Mouse (Mus musculus): ENCODE measurements at regions not wholly inside any gene's neighbourhood (a gene's known extent, or its start where the extent isn't known, plus 50 kb on each side); places are given as distances from the start of the nearest gene placed in this dataset.

DNA sequence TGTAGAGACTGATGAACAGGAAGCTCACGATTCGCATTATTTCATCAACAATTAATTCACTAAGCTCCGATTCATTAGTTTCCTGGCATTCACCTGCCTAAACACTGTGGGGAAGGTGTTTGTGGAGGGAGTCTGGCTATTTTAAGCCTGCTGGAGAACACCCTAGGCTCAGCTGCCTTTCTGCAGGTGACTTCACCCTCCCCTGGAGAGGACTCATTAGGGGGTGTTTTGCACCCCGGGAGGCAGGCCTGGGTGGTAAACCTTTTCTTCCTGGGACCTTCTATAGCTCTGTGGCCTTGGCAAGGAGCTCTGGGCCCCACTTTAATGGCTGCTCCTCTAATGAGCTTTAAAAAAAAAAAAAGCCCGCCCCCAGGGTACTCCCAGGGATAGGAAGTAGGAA, 55.4 kb upstream of the Bnc1 start:
- no peak for DNase-seq (ENCODE audit: extremely low read depth, insufficient read length, low spot score)

DNA sequence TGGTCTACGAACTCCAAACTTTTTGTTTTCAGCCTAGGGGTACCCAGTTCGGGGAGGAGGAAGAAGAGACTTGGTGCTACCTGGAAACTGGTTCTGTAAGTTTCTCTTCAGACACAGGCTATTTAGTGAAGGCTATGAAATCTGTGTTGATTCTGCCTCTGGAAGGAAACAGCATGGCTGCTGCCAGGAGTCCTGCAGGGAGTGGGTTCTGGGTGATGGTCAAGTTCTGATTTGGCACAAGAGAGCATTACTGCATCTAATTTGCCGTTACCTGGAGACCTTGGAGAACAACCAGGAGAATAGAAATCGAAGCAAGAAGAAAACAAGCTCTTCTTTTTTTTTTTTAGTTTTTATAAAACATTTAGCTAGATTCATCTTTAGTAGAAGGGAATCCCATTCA, 61.3 kb upstream of the Bnc1 start:
- no peak for DNase-seq (ENCODE audit: extremely low read depth, insufficient read length, low spot score)

DNA sequence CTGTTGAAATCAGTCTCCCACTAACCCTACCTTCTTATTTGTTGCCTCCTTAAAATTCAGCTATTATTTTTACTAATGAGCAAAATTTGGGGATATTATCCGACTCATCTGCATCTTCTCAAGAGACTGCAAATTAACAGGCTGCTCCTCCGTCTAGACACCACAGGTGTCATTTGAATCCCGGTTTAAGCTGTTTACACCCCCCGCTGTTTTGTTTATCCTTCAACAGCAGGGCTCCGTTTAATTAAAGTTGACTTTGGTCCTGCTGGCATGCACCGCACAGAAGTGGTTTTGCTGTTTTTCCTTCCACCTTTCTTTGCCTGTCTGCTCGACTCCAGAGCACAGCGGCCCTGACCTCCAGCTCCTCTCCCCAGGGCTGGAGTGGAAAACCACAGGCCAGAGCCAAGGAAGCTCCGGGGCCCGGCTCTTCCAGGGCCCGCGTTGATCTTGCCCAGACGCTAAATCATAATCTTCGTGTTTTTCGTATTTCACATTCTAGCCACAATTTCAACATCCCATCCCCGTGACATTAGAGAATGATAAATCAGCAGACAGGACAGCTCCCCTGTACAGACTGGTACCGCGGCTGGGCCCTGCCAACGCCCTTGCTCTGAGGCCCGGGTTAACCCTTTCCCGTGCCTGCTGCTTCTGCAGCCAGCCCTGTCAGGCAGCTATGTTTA, 64.6 kb upstream of the Bnc1 start:
- DNase-seq (ENCODE audit: extremely low read depth, insufficient read length, low spot score), result peak; percentile 75

DNA sequence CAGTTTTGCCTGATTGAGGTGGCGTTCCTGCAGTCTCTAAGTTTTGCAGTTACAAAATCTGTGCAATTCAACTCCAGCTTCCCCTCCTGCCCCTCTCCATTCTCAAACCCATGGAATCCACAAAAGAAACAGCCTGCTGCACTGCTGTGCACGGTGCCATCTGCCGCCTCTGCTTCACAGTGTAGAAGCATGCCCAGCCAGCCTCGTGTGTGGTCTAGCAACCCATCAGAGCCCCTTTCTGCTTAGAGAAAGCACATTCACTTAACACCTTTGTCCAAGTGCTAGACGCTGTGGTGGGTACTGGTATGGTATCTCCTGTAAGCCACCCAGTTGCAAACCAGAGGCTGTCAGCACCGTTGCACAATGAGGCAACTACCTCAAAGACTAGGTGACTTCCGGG, 71.3 kb upstream of the Bnc1 start:
- no peak for DNase-seq (ENCODE audit: extremely low read depth, insufficient read length, low spot score)

DNA sequence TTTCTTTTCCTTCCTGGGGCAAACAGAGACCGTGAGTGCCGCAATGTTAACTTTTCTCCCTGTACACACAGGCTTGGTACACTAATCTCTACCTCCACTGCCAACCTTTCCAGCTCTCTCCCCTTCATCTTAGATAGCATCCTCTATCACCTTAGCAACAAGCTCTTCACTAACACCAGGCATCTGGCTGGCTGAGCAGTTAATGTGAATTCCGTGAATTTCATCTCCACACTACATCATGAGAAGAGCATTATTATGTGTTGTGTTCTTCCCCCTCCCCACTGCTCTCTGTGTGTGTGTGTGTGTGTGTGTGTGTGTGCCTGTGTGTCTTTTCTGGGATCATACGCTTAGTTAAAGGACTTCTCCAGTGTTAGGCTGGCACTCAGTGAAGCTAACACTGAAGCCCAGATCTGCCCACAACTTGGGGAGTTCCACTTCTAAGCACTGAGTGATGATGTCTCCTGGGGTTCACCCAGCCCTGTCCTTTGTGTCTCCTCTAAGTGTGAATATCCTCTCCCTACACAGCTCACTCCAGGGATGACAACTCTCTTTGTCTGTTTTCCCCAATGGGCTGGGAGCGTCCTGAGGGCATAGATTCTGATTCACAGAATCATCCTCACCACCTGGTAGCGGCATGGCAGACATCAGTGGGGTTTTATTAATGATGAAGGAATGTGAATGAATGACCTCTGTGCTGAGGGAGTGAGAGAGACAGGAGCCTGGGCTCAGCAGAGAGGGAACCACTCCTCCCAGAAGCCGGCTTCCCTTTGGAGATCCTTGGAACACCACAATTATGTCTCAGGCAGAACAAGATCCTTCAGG, 77.7 kb upstream of the Bnc1 start:
- DNase-seq (ENCODE audit: extremely low read depth, insufficient read length, low spot score), result no peak

DNA sequence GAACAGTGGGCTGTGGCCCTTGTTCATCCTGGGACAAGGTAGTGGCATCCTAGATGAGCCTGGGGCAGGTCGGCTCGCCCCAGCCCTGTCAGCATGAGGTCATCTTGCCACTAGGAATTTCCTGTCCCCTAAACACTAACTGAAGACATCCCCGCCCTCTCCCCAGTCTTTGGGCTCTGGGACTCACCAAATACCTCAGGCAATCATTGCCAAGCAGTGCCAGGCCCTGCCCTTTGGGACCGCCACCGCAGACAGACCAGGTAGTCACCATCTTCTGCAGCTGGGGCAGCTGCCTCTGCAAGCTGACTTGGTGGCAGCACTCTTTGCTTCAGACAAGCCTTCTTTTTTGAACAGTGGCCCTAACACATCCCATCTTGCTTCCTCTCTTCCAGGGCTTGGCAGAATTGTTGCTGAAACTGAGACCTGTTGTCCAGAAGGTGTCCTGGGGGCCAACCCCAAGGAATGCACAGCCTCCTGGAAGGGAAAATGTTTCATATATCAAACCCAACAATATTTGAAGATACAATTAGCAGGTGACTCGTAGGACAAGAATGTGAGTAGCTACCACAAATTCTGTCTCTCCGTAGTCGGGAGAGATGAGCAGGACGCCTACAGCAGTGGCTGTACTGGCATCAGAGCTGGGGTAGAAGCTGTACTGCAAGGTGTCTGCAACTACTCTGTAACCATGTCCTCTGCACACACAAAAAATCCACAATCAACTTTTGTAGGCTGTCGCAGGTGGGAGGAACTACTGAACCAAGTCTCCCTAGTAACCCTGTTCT, 79.0 kb upstream of the Bnc1 start:
- peak; percentile 80 for DNase-seq (ENCODE audit: extremely low read depth, insufficient read length, low spot score)

DNA sequence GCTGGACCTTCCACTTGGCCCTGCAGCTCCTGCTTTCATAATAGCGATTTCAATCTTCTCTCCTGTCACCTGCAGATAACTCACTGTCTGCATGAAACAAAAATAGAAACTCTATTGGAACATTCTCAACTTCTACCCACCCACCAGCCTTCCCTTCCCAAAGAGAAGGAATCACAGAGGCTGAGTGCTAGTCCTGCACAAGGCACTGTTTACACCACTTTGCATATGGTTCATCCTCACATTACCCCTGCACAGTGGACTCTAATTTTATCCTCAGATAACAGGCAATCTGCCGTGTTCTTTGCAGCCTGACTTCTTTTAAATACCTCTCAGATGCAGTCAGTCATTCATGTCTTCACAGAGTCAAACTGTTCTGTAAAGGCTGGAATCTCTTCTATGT, 83.3 kb upstream of the Bnc1 start:
- DNase-seq (ENCODE audit: extremely low read depth, insufficient read length, low spot score), result no peak

DNA sequence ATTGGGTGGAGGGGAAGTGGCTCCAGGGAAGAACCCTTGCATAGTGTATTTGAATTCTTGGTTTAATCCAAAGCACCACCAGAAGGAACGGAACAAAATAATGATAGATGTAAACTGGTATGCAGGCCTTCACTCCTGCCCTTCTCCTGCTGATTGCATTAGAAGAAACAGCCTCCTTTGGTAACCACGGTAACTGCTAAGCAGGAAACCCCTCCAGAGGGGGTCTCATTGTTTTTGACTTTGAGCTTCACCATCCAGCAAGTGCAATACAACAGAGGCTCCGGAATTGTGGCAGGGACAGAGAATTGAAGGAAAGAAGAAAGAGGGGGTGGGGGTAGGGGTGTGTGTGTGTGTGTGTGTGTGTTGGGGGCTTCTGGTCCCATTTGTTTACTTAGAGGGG, 89.8 kb upstream of the Bnc1 start:
- DNase-seq (ENCODE audit: extremely low read depth, insufficient read length, low spot score), result no peak

DNA sequence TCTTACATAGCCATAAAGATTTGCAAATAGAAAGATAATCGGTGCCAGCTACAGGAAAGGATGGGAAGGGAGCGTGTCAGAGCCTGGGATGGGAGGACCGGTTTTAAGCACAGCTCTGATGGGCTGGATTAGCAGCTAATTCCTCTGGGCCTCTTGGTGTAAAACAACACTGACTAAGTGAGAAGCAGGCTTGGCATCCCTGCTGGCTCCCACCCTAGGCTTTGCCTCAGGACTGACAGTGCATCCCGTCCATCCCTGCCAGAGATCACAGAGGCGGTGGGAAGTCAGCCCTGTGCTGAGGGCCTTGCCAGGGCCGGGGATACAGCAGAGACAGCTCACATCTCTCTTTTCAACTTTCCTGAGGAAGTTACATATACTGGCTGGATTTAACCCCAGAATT, 90.8 kb upstream of the Sh3gl3 start:
- DNase-seq (ENCODE audit: extremely low read depth, insufficient read length, low spot score), result no peak

DNA sequence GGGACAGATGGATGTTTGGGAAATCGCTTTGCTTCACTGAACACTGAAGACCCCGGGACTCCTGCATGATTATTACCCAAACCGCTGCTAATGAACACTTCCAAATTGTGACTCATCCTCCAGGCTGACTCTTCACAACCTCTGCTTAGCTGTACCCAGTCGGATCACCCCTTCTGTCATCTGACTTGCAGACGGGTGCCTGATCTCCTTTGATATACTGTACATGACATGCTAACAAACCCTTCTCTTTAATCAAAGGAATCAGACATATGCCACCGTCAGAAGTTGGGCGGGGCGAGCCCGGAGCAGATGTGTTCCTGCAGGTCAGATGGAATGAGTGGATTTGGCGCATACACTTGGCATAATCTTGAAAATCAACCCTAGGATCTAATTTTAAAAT, 89.2 kb upstream of the Sh3gl3 start:
- no peak for DNase-seq (ENCODE audit: extremely low read depth, insufficient read length, low spot score)

DNA sequence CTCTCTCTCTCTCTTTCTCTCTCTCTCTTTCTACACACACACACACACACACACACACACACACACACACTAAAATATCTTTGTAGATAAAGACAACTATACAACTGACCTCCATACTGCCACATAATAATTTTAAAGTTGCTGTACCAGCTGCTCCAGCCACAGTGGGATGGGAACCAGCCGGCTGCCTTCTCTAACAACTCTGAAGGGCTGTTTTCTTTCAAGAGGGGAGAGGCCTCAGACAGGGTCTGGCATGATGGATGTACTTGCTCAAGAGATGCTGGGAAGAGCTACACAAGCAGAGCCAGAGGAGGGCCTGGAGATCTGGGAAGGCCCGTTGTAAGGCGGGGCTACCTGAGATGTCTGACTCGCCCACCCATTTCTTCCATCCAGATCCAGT, 88.4 kb upstream of the Sh3gl3 start:
- no peak for DNase-seq (ENCODE audit: extremely low read depth, insufficient read length, low spot score)

DNA sequence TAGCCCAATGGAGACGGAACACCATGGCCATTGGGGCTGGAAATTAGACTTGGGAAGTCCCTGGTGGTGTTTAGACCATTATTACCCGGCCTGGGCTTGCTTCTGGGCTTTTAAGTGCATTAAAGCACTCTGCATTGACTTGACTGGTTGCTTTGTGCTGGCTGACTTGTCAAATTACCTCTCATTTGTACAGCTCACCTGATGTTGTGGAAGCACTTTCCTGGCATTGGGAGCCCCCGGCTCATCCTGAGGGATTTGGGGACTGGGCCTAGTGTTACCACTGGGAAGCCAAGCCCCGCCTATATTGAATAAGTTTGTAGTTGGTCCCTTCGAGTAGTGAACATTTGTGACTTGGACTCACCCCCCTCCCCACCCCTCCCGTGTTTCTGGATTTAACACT, 75.5 kb upstream of the Sh3gl3 start:
- no peak for DNase-seq (ENCODE audit: extremely low read depth, insufficient read length, low spot score)

DNA sequence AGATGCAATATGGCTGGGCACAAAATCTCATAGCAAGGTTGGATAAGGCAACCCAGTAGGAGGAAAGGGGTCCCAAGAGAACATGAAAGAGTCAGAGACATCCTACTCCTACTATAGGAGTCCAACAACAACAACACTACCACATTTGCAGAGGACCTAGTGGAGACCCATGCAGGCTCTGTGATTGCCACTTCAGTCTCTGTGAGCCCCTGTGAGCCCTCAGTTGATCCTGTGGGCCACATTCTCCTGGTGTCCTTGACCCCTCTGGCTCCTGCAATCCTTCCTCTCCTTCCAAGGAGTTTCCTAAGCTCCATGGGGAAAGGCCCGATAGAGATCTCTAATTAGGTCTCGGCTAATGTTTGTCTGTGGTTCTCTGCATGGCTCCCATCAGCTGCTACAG, 72.3 kb upstream of the Sh3gl3 start:
- no peak for DNase-seq (ENCODE audit: extremely low read depth, insufficient read length, low spot score)

DNA sequence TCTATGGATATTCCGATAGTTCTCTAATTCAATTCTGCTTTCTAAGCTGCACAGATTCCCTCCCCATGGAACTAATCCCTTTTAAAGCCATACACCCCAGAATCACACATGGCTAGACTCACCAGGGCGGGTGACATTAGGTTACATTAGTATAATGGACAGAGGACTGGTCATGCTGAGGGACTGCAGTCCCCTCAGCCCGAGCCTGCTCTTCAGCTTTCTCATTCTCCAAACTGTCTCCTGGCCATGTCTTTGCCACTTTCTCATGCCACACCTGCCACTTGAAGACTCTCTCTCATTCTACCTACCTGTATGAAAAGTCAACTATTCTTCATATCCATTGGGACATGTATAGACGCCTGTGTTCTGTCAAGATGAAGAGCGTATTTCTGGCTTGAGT, 68.0 kb upstream of the Sh3gl3 start:
- no peak for DNase-seq (ENCODE audit: extremely low read depth, insufficient read length, low spot score)

DNA sequence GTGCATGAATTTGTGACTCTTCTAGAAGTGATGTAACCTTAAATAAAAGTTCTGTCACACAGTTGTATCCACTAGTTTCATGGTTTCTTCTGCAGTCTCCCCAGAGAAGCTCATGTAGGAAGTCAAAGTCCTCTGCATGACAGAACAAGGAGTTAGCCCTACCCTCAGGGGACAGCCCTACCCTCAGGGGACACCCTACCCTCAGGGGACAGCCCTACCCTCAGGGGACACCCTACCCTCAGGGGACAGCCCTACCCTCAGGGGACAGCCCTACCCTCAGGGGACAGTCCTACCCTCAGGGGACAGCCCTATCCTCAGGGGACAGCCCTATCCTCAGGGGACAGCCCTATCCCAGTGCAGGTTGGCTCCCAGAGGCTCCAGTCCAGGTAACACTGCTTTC, 64.5 kb upstream of the Sh3gl3 start:
- DNase-seq (ENCODE audit: extremely low read depth, insufficient read length, low spot score), result peak; percentile 51

DNA sequence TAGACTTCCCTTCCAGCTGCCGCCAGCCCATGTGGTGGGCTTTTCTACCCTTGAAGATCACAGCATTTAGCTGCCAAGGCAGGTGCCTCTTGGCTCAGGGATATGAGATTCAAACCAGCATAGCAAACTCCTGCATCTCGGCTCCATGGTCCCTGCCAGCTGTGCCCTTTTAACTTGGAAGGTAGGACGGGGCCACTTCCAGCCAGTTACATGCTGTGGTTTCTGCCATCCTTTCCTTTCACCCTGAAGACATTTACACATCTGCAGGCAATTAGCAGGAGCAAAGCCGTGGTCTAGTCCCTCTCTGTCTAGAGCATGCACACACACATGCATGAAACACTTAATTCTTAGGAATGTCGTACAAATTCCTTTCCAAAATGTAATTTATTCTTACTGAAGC, 64.1 kb upstream of the Sh3gl3 start:
- no peak for DNase-seq (ENCODE audit: extremely low read depth, insufficient read length, low spot score)

DNA sequence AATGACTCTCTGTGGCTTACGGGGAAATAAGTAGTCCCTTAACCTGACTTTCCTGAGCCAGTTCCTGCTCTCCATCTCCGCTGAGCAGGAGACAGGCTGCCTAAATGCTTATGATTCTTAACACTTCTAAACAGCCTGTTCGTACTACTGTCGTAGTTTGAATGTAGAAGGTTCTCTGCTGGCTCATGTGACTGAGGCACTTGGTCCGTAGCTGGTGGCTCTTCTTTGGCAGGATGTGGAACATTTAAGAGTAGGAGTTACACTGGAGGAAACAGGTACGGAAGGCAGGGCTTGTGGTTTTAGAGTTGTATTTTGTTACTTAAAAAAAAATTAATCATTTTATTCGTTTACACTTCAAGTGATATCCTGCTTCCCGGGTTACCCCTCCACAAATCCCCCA, 63.7 kb upstream of the Sh3gl3 start:
- no peak for DNase-seq (ENCODE audit: extremely low read depth, insufficient read length, low spot score)

DNA sequence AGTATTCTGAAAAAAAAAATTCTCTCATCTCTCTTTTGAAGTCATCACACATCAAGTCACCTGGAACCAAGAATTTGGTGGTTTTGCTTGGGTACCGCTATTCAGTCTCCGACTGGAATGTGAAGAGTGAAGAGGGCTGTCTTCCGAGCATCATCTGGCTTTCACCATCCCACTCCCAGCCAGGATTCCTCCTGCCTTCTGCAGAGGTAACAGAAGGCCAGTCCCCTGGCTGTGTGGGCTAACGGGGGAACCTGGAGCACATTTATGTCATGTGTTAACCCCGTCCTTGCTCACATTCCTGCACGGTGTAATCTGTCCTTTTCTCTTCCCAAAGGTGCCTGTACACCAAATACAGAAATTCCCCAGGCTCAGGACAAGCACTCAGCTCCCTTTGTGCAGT, 61.6 kb upstream of the Sh3gl3 start:
- no peak for DNase-seq (ENCODE audit: extremely low read depth, insufficient read length, low spot score)

DNA sequence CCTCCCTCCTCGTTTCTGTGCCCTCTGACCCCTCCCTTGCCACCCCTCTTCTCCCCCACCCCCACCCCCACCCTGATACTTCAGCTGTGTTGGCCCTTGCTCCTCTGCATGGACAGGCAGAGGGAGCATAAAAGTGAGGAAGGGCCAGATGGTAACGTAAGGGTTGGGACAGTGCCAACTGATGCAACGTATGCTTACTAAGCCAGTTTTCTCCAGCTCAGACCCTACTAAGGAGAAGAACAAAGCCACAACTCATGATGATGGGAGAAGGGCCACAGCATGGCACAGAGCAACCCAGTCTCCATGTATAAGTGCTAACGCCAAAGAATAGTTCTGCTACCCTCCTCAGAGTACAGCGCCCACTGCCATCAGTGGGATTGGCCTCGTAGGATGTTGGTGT, 58.0 kb upstream of the Sh3gl3 start:
- DNase-seq (ENCODE audit: extremely low read depth, insufficient read length, low spot score), result no peak

DNA sequence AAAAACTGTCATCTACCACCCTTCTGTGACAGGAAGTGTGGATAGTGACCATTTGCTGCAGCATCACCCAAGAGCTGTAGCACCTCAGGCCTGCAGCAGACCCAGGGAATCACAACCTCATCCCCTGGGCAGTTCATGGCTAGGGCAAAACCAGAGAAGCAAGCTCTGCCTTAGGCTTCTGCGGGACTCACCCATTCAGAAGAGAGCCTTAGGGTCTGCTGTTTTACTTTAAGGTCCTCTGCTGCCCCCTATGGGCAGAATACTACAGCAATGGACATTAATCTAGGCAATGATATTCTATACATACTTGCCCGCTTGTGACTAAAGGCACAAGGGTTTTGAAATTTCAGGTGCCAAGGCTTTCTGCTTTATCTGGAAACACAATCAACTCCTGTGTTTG, 54.4 kb upstream of the Sh3gl3 start:
- DNase-seq (ENCODE audit: extremely low read depth, insufficient read length, low spot score), result peak; percentile 29

DNA sequence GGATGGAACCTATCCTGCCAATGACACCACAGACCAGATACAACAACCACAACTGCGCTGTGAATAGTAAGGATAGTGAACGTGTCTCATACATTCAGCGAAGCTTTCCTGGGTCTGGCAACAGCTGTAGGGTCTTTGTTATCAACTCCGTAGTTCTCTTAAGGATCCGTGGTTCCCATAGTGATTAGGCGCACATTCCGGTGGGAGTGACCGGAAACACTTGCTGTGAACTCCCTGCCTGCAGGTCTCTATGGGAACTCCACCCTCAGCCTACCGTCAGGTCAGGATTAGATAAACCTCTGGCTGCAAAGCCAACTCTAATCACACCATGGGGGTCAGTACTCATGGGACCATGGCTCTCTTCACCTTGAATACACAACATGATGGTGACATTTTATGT, 53.8 kb upstream of the Sh3gl3 start:
- DNase-seq (ENCODE audit: extremely low read depth, insufficient read length, low spot score), result no peak

DNA sequence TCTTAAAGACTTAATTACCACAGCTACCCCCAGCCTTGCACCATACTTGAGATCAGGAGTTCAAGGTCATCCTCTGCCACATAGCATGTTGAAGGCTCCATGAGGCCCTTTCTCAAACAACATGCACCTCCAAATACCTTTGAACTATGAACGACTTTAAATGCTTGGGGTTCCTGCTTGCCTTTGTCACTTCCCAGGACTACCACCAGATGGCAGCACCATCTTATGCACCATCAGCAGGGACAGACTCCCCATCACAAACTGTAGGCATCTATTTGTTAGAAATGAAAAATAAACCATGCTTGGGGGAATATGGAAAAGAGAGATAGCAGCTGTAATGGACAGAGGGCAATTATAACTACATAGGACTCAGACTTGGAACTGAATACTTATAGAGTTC, 51.9 kb upstream of the Sh3gl3 start:
- DNase-seq (ENCODE audit: extremely low read depth, insufficient read length, low spot score), result no peak

Measured in 3134 (cell line).